Mouse (Mus musculus) hindbrain, embryonic 14.5 days (tissue): ENCODE data around the gene H2-M10.6. TPM values are rescaled to one million over a fixed set of nuclear protein-coding genes. Genes with fewer than 3 reads are reported as not detected.
A peak's percentile ranks its signal among the peaks of the same experiment; 100 is the strongest.
"Not testable (repeated sequence)": the region's sequence is repeated elsewhere in the genome, so short reads cannot be mapped to it uniquely, and the experiment has no call there.

ENCODE experiments used
- ATAC-seq: fragments of 200-750 bp; cut with Nextera tagmentation; 2 replicates; pipeline ENCODE4 v1.8.0; 2017; ENCODE audit warnings: moderate number of reproducible peaks, mild to moderate bottlenecking, moderate TSS enrichment, moderate library complexity; ENCODE audit not compliant: low FRiP score
- DNase-seq: peaks from one replicate; pipeline ENCODE4 v3.0.0-alpha.2; 2015; ENCODE audit warnings: low spot score
- H3K27ac ChIP-seq: fragments of 300-500 bp; sonication (generic); 2 replicates; pipeline ENCODE4 v1.5.1; 2014; ENCODE audit warnings: mild to moderate bottlenecking, moderate library complexity
- H3K27me3 ChIP-seq: fragments of 300-500 bp; sonication (generic); 2 replicates; pipeline ENCODE4 v1.6.1; 2014; ENCODE audit warnings: mild to moderate bottlenecking, low read length, mixed read lengths; ENCODE audit not compliant: control insufficient read depth, insufficient read depth
- H3K36me3 ChIP-seq: fragments of 300-500 bp; sonication (generic); replicated peaks from 2 replicates; pipeline ENCODE4 v1.6.1; 2014; ENCODE audit not compliant: control insufficient read depth, insufficient read depth
- H3K4me1 ChIP-seq: fragments of 300-500 bp; sonication (generic); replicated peaks from 2 replicates; pipeline ENCODE4 v1.6.1; 2014; ENCODE audit warnings: antibody characterized with exemption, low read length, mixed read lengths; ENCODE audit not compliant: control insufficient read depth, insufficient read depth
- H3K4me2 ChIP-seq: fragments of 300-500 bp; sonication (generic); replicated peaks from 2 replicates; pipeline ENCODE4 v1.6.1; 2014; ENCODE audit warnings: mild to moderate bottlenecking, moderate library complexity
- H3K4me3 ChIP-seq: fragments of 300-500 bp; sonication (generic); replicated peaks from 2 replicates; pipeline ENCODE4 v1.5.1; 2014; ENCODE audit warnings: mild to moderate bottlenecking, low read length
- H3K9ac ChIP-seq: fragments of 300-500 bp; sonication (generic); 2 replicates; pipeline ENCODE4 v1.6.1; 2014
- H3K9me3 ChIP-seq: fragments of 300-500 bp; sonication (generic); 2 replicates; pipeline ENCODE4 v1.6.1; 2016; ENCODE audit warnings: low read length; ENCODE audit not compliant: control insufficient read depth
- WGBS: fragments of 180-500 bp; shearing (Covaris S2); extraction: QIAGEN DNeasy Blood & Tissue Kit; methylation state at CpG from one replicate; pipeline ENCODE4 v1.1.7; 2014; 5-methylcytosine and 5-hydroxymethylcytosine counted together
- polyA plus RNA-seq: library from polyadenylated mRNA; unstranded; fragments of >200 nt; fragmentation: Nextera tagmentation; extraction: Ambion mirVana; gene quantifications from 2 replicates; pipeline ENCODE4 v1.2.1, GENCODE M21; 2014

The H2-M10.6 gene
- polyA plus RNA-seq, 1 experiment from 2014 or later: not detected

- not testable (repeated sequence) for H3K27me3 ChIP-seq, H3K4me3 ChIP-seq, H3K9ac ChIP-seq, DNase-seq, H3K27ac ChIP-seq, ATAC-seq, H3K36me3 ChIP-seq, H3K4me2 ChIP-seq, H3K4me1 ChIP-seq, H3K9me3 ChIP-seq
- 70% methylated on average over 4 of the region's 4 CpGs for WGBS
These were observed 12.0 kb upstream of the H2-M10.6 start for GRCm38 (mm10) chr17:36799921-36800462.

GRCm38 (mm10) chr17:36824005-36824404 lies 12.0 kb downstream of the H2-M10.6 start:
- Histone ChIP-seq H3K36me3 (no peaks in the 10 kb centered on the region), H3K4me3 (no peak overlapping the region), H3K4me2 (no peak overlapping the region), H3K9ac (no peak overlapping the region), H3K4me1 (no peaks in the 10 kb centered on the region), H3K27me3 (no peaks in the 10 kb centered on the region), H3K27ac (no peak overlapping the region), H3K9me3 (no peaks in the 10 kb centered on the region)
- DNase-seq (peak; percentile 59), ATAC-seq (no peak)

- no peak overlapping the region for H3K27ac ChIP-seq
- no peaks in the 10 kb centered on the region for H3K4me1 ChIP-seq
- WGBS: 26% methylated on average over 4 of the region's 4 CpGs
- no peaks in the 10 kb centered on the region for H3K9me3 ChIP-seq
- no peak overlapping the region for H3K9ac ChIP-seq
- DNase-seq (peak; percentile 58), ATAC-seq (peak; percentile 73)
- H3K4me3 ChIP-seq: no peak overlapping the region
- H3K4me2 ChIP-seq: peak overlapping the region; percentile 38
- H3K27me3 ChIP-seq: no peaks in the 10 kb centered on the region
- no peaks in the 10 kb centered on the region for H3K36me3 ChIP-seq
These were observed 13.6 kb downstream of the H2-M10.6 start for GRCm38 (mm10) chr17:36825525-36825924.

- H3K4me3 ChIP-seq, H3K9ac ChIP-seq, H3K27me3 ChIP-seq, H3K27ac ChIP-seq, H3K9me3 ChIP-seq, H3K36me3 ChIP-seq, H3K4me1 ChIP-seq: not testable (repeated sequence)
- H3K4me2 ChIP-seq: peak overlapping the region; percentile 38
- DNase-seq: peak; percentile 91
- ATAC-seq: peak; percentile 88
- WGBS: 19% methylated on average over 5 of the region's 5 CpGs
These were observed 14.0 kb downstream of the H2-M10.6 start for GRCm38 (mm10) chr17:36826002-36826401.

- no peak overlapping the region for H3K27ac ChIP-seq
- ATAC-seq (no peak), DNase-seq (no peak)
- 87% methylated on average over 2 of the region's 2 CpGs for WGBS
- no peaks in the 10 kb centered on the region for H3K4me1 ChIP-seq
- no peak overlapping the region for H3K4me3 ChIP-seq
- H3K36me3 ChIP-seq: no peaks in the 10 kb centered on the region
- H3K27me3 ChIP-seq: no peaks in the 10 kb centered on the region
- H3K4me2 ChIP-seq: no peak overlapping the region
- no peak overlapping the region for H3K9ac ChIP-seq
- H3K9me3 ChIP-seq: no peaks in the 10 kb centered on the region
These were observed 16.5 kb downstream of the H2-M10.6 start for GRCm38 (mm10) chr17:36828488-36828887.

- Histone ChIP-seq H3K9me3 (no peaks in the 10 kb centered on the region), H3K36me3 (no peaks in the 10 kb centered on the region), H3K4me2 (no peak overlapping the region), H3K4me1 (no peaks in the 10 kb centered on the region), H3K9ac (no peak overlapping the region), H3K27ac (no peak overlapping the region), H3K4me3 (no peak overlapping the region), H3K27me3 (no peaks in the 10 kb centered on the region)
- WGBS: 91% methylated on average over 3 of the region's 3 CpGs
- DNase-seq (no peak), ATAC-seq (no peak)
These were observed 18.5 kb downstream of the H2-M10.6 start for GRCm38 (mm10) chr17:36830470-36830869.

GRCm38 (mm10) chr17:36832694-36833093 lies 20.7 kb downstream of the H2-M10.6 start:
- Histone ChIP-seq H3K9me3 (no peaks in the 10 kb centered on the region), H3K4me2 (no peak overlapping the region), H3K4me1 (peaks cover 11% of the 10 kb centered on the region), H3K4me3 (no peak overlapping the region), H3K9ac (no peak overlapping the region), H3K27ac (no peak overlapping the region), H3K27me3 (no peaks in the 10 kb centered on the region), H3K36me3 (no peaks in the 10 kb centered on the region)
- WGBS: 54% methylated on average over 4 of the region's 4 CpGs
- ATAC-seq (no peak), DNase-seq (no peak)

GRCm38 (mm10) chr17:36835591-36836426 lies 23.8 kb downstream of the H2-M10.6 start:
- ATAC-seq: 0 out of 2 replicates have a peak, but pooled peaks have one; percentile 3

GRCm38 (mm10) chr17:36836427-36836812 lies 24.4 kb downstream of the H2-M10.6 start:
- H3K9me3 ChIP-seq: no peaks in the 10 kb centered on the region
- peak overlapping the region; percentile 70 for H3K4me2 ChIP-seq
- peak overlapping the region; percentile 70 for H3K4me3 ChIP-seq
- ATAC-seq: peak; percentile 11; the same call in 1 of the 2 replicates
- H3K9ac ChIP-seq: peak overlapping the region; percentile 76
- no peaks in the 10 kb centered on the region for H3K27me3 ChIP-seq
- no peaks in the 10 kb centered on the region for H3K36me3 ChIP-seq
- H3K4me1 ChIP-seq: peaks cover 20% of the 10 kb centered on the region
- DNase-seq: no peak
- 13% methylated on average over 3 of the region's 3 CpGs for WGBS
- H3K27ac ChIP-seq: peak overlapping the region; percentile 86

More at GRCm38 (mm10) chr17:36835591-36836426, 23.8 kb downstream of the H2-M10.6 start:
- Histone ChIP-seq H3K27ac (peak overlapping the region; percentile 86; the same call in 1 of the 2 replicates), H3K36me3 (no peaks in the 10 kb centered on the region), H3K4me1 (peaks cover 20% of the 10 kb centered on the region), H3K9ac (peak overlapping the region; percentile 76; the same call in 1 of the 2 replicates), H3K27me3 (no peaks in the 10 kb centered on the region), H3K4me3 (peak overlapping the region; percentile 70; the same call in 1 of the 2 replicates), H3K4me2 (peak overlapping the region; percentile 70), H3K9me3 (no peaks in the 10 kb centered on the region)
- peak; percentile 64 for DNase-seq
- 40% methylated on average over 12 of the region's 12 CpGs for WGBS
